Mouse (Mus musculus): ENCODE measurements at regions not wholly inside any gene's neighbourhood (a gene's known extent, or its start where the extent isn't known, plus 50 kb on each side); places are given as distances from the start of the nearest gene placed in this dataset.

DNA sequence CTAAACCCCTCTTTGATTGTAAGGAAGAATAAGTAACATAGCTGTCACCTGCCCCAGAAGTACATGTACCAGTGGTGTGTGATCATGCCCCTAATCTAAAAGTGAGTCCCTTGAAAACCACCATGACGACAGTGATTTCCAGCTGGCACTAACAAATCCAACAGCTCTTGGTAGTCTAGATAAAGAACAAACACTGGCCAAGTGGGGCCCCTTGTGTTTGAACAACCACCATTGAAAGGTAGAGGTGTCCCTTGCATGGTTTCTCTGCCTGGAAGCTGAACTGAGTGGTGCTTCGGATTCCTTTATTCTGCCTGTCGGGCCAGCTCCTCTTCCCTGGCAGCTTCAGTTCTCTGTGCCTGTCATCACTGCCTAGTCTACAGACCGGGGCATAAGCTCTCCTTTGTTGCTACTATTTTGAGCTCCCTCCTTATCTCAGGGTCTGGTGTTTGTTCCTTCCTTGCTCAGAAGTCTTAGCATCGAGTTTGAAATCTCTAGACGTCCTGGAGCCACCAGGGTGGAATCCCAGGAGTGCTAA lies 150.3 kb downstream of the Tgfb2 start:
- H3K27me3 ChIP-seq (ENCODE audit: control insufficient read depth, insufficient read depth, low read length), result no peaks in the 10 kb centered on the region
- no peak for ATAC-seq (ENCODE audit: low FRiP score, low TSS enrichment)
- H3K4me2 ChIP-seq (replicated peaks; ENCODE audit: low read depth), result no peak overlapping the region
- WGBS, result 35% methylated on average over 6 of the region's 6 CpGs
- H3K9ac ChIP-seq (ENCODE audit: low read length), result no peak overlapping the region
- H3K4me3 ChIP-seq (ENCODE audit: low read depth, low read length), result no peak overlapping the region
- H3K9me3 ChIP-seq (ENCODE audit: control insufficient read depth, low read length), result no peaks in the 10 kb centered on the region
- TF ChIP-seq CTCF (IDR thresholded peaks at IDR 0.05; ENCODE audit: low read depth) (no peak), EP300 (optimal IDR thresholded peaks at IDR 0.05) (no peak)
- no peaks in the 10 kb centered on the region for H3K4me1 ChIP-seq (replicated peaks; ENCODE audit: control insufficient read depth, insufficient read depth)
- no peak for DNase-seq (ENCODE audit: low spot score)
- H3K36me3 ChIP-seq (ENCODE audit: control insufficient read depth, insufficient read depth, low read length), result no peaks in the 10 kb centered on the region
- H3K27ac ChIP-seq (replicated peaks), result no peak overlapping the region

GRCm38 (mm10) chr1:186554520-186555010 lies 151.2 kb downstream of the Tgfb2 start:
- H3K9me3 ChIP-seq (ENCODE audit: control insufficient read depth, low read length), result no peaks in the 10 kb centered on the region
- H3K9ac ChIP-seq (ENCODE audit: low read length), result no peak overlapping the region
- 65% methylated on average over 7 of the region's 7 CpGs for WGBS
- no peaks in the 10 kb centered on the region for H3K27me3 ChIP-seq (ENCODE audit: control insufficient read depth, insufficient read depth, low read length)
- DNase-seq (ENCODE audit: low spot score) (no peak), ATAC-seq (ENCODE audit: low FRiP score, low TSS enrichment) (no peak)
- H3K4me1 ChIP-seq (replicated peaks; ENCODE audit: control insufficient read depth, insufficient read depth), result no peaks in the 10 kb centered on the region
- H3K27ac ChIP-seq (replicated peaks), result no peak overlapping the region
- H3K4me2 ChIP-seq (replicated peaks; ENCODE audit: low read depth), result no peak overlapping the region
- TF ChIP-seq EP300 (optimal IDR thresholded peaks at IDR 0.05), result no peak
- TF ChIP-seq CTCF (IDR thresholded peaks at IDR 0.05; ENCODE audit: low read depth), result no peak
- H3K4me3 ChIP-seq (ENCODE audit: low read depth, low read length), result no peak overlapping the region
- H3K36me3 ChIP-seq (ENCODE audit: control insufficient read depth, insufficient read depth, low read length), result no peaks in the 10 kb centered on the region

- TF ChIP-seq CTCF (IDR thresholded peaks at IDR 0.05; ENCODE audit: low read depth), result no peak
- no peak for TF ChIP-seq EP300 (optimal IDR thresholded peaks at IDR 0.05)
- no peak for ATAC-seq (ENCODE audit: low FRiP score, low TSS enrichment)
- H3K9me3 ChIP-seq (ENCODE audit: control insufficient read depth, low read length), result no peaks in the 10 kb centered on the region
- H3K4me2 ChIP-seq (replicated peaks; ENCODE audit: low read depth), result no peak overlapping the region
- 78% methylated on average over 7 of the region's 7 CpGs for WGBS
- no peak overlapping the region for H3K9ac ChIP-seq (ENCODE audit: low read length)
- H3K27ac ChIP-seq (replicated peaks), result no peak overlapping the region
- no peaks in the 10 kb centered on the region for H3K4me1 ChIP-seq (replicated peaks; ENCODE audit: control insufficient read depth, insufficient read depth)
- no peaks in the 10 kb centered on the region for H3K27me3 ChIP-seq (ENCODE audit: control insufficient read depth, insufficient read depth, low read length)
- no peaks in the 10 kb centered on the region for H3K36me3 ChIP-seq (ENCODE audit: control insufficient read depth, insufficient read depth, low read length)
- no peak for DNase-seq (ENCODE audit: low spot score)
- no peak overlapping the region for H3K4me3 ChIP-seq (ENCODE audit: low read depth, low read length)
Measured at GRCm38 (mm10) chr1:186552689-186553088, 153.1 kb downstream of the Tgfb2 start.

- no peak for TF ChIP-seq EP300 (optimal IDR thresholded peaks at IDR 0.05)
- peak; percentile 54 for TF ChIP-seq CTCF (IDR thresholded peaks at IDR 0.05; ENCODE audit: low read depth)
- ATAC-seq (ENCODE audit: low FRiP score, low TSS enrichment) (no peak), DNase-seq (ENCODE audit: low spot score) (no peak)
- 89% methylated on average over 7 of the region's 7 CpGs for WGBS
- Histone ChIP-seq H3K9me3 (ENCODE audit: control insufficient read depth, low read length) (no peaks in the 10 kb centered on the region), H3K36me3 (ENCODE audit: control insufficient read depth, insufficient read depth, low read length) (no peaks in the 10 kb centered on the region), H3K4me1 (replicated peaks; ENCODE audit: control insufficient read depth, insufficient read depth) (no peaks in the 10 kb centered on the region), H3K4me2 (replicated peaks; ENCODE audit: low read depth) (no peak overlapping the region), H3K27me3 (ENCODE audit: control insufficient read depth, insufficient read depth, low read length) (no peaks in the 10 kb centered on the region), H3K27ac (replicated peaks) (no peak overlapping the region), H3K9ac (ENCODE audit: low read length) (no peak overlapping the region), H3K4me3 (ENCODE audit: low read depth, low read length) (no peak overlapping the region)
Measured at GRCm38 (mm10) chr1:186550265-186550885, 155.4 kb downstream of the Tgfb2 start.

DNA sequence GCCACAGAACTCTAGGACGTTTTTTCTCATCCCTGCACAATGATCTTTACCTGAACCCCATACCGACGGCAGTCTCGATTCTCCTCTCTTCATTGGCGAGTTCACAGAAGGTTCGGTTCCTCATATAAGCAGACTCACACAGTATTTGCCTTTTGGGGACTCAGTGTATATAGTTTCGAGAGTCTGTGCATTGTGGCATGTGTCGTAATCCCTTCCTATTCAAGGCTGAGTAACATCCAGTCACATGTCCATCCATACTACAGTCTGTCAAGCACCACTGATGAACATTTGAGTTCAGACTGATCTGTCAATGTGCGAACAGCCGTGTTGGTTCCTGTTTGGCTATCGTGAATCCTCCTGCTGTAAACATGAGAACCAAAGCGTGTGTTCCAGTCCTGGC lies 156.6 kb downstream of the Tgfb2 start:
- Histone ChIP-seq H3K9ac (ENCODE audit: low read length) (no peak overlapping the region), H3K4me3 (ENCODE audit: low read depth, low read length) (no peak overlapping the region), H3K9me3 (ENCODE audit: control insufficient read depth, low read length) (no peaks in the 10 kb centered on the region), H3K4me2 (replicated peaks; ENCODE audit: low read depth) (no peak overlapping the region), H3K27ac (replicated peaks) (no peak overlapping the region), H3K4me1 (replicated peaks; ENCODE audit: control insufficient read depth, insufficient read depth) (no peaks in the 10 kb centered on the region), H3K27me3 (ENCODE audit: control insufficient read depth, insufficient read depth, low read length) (no peaks in the 10 kb centered on the region), H3K36me3 (ENCODE audit: control insufficient read depth, insufficient read depth, low read length) (no peaks in the 10 kb centered on the region)
- DNase-seq (ENCODE audit: low spot score), result no peak
- 84% methylated on average over 12 of the region's 12 CpGs for whole genome bisulfite sequencing
- no peak for ATAC-seq (ENCODE audit: low FRiP score, low TSS enrichment)
- TF ChIP-seq CTCF (IDR thresholded peaks at IDR 0.05; ENCODE audit: low read depth) (no peak), EP300 (optimal IDR thresholded peaks at IDR 0.05) (no peak)

DNA sequence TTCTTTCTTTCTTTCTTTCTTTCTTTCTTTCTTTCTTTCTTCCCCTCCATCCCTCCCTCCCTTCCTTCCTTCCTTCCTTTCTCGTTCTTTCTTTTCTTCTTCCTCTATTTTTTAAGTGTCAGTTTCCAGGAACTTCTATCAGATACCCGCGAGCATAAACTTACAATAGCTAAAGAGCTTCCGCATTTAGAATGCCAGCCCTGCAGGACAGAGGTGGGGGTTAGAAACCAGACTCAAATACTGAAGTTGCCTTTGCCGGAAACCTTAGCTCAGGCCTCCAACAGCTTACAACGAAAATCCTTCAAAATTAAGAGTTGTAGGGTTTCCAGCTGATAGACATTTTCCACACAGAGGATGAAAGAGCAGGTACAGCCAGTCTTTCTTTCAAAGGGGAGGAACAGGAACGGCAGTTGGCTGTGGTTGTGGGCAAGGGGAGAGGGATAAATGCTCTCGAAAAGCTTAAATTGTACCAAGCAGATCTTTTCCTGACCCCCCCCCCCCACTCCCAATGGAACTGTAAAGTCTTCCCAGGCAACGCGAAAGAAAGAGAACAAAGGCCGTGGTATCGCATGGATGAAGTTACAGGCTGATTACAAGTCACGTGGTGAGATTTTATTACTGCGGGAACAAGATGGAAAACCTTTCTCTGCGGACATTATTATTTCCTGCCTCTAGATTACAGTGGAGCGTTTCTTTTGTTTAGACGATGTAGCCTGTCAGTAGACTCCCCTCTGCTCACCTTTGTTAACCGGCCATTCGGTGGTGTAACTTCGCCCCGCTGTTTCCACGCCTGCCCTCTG lies 159.2 kb downstream of the Tgfb2 start:
- DNase-seq (ENCODE audit: low spot score) (no peak), ATAC-seq (ENCODE audit: low FRiP score, low TSS enrichment) (no peak)
- TF ChIP-seq CTCF (IDR thresholded peaks at IDR 0.05; ENCODE audit: low read depth) (no peak), EP300 (optimal IDR thresholded peaks at IDR 0.05) (no peak)
- H3K36me3 ChIP-seq (ENCODE audit: control insufficient read depth, insufficient read depth, low read length), result no peaks in the 10 kb centered on the region
- WGBS, result 69% methylated on average over 22 of the region's 22 CpGs
- no peak overlapping the region for H3K9ac ChIP-seq (ENCODE audit: low read length)
- H3K27ac ChIP-seq (replicated peaks), result no peak overlapping the region
- no peak overlapping the region for H3K4me2 ChIP-seq (replicated peaks; ENCODE audit: low read depth)
- no peaks in the 10 kb centered on the region for H3K27me3 ChIP-seq (ENCODE audit: control insufficient read depth, insufficient read depth, low read length)
- no peak overlapping the region for H3K4me3 ChIP-seq (ENCODE audit: low read depth, low read length)
- H3K9me3 ChIP-seq (ENCODE audit: control insufficient read depth, low read length), result no peaks in the 10 kb centered on the region
- H3K4me1 ChIP-seq (replicated peaks; ENCODE audit: control insufficient read depth, insufficient read depth), result no peaks in the 10 kb centered on the region
